Mouse (Mus musculus) hindbrain, postnatal 0 days (tissue): ENCODE measurements at regions not wholly inside any gene's neighbourhood (a gene's known extent, or its start where the extent isn't known, plus 50 kb on each side); places are given as distances from the start of the nearest gene placed in this dataset.
A peak's percentile ranks its signal among the peaks of the same experiment; 100 is the strongest.

Source experiments
- ATAC-seq: fragments of 200-750 bp; cut with Nextera tagmentation; 2 replicates; pipeline ENCODE4 v1.8.0; 2017; ENCODE audit warnings: mild to moderate bottlenecking, moderate TSS enrichment, moderate library complexity
- DNase-seq: peaks from one replicate; pipeline ENCODE4 v3.0.0-alpha.2; 2015; ENCODE audit warnings: low spot score
- H3K27ac ChIP-seq: fragments of 300-500 bp; sonication (generic); 2 replicates; pipeline ENCODE4 v1.5.1; 2014; ENCODE audit warnings: mild to moderate bottlenecking
- H3K27me3 ChIP-seq: fragments of 300-500 bp; sonication (generic); 2 replicates; pipeline ENCODE4 v1.6.1; 2014; ENCODE audit warnings: low read length, mixed read lengths; ENCODE audit not compliant: insufficient read depth
- H3K36me3 ChIP-seq: fragments of 300-500 bp; sonication (generic); 2 replicates; pipeline ENCODE4 v1.6.1; 2014; ENCODE audit warnings: low read length, mixed read lengths; ENCODE audit not compliant: insufficient read depth
- H3K4me1 ChIP-seq: fragments of 300-500 bp; sonication (generic); 2 replicates; pipeline ENCODE4 v1.6.1; 2014; ENCODE audit warnings: antibody characterized with exemption, low read length, mixed read lengths; ENCODE audit not compliant: insufficient read depth
- H3K4me2 ChIP-seq: fragments of 300-500 bp; sonication (generic); 2 replicates; pipeline ENCODE4 v1.6.1; 2014; ENCODE audit warnings: low read depth, mild to moderate bottlenecking, low read length, moderate library complexity, mixed read lengths
- H3K4me3 ChIP-seq: fragments of 300-500 bp; sonication (generic); 2 replicates; pipeline ENCODE4 v1.5.1; 2014; ENCODE audit warnings: low read length
- H3K9ac ChIP-seq: fragments of 300-500 bp; sonication (generic); replicated peaks from 2 replicates; pipeline ENCODE4 v1.6.1; 2014; ENCODE audit warnings: mild to moderate bottlenecking, low read length, moderate library complexity, mixed read lengths
- H3K9me3 ChIP-seq: fragments of 300-500 bp; sonication (generic); 2 replicates; pipeline ENCODE4 v1.6.1; 2016; ENCODE audit warnings: low read length, mixed read lengths
- CTCF ChIP-seq: IDR thresholded peaks from 2 replicates; pipeline ENCODE4 v1.5.1; 2016; ENCODE audit warnings: antibody characterized with exemption, control low read depth, low read depth
- WGBS: fragments of 180-500 bp; shearing (Covaris S2); extraction: QIAGEN DNeasy Blood & Tissue Kit; methylation state at CpG from one replicate; pipeline ENCODE4 v1.1.7; 2014; 5-methylcytosine and 5-hydroxymethylcytosine counted together
- microRNA counts: library from miRNA; unstranded; fragments of <30 nt; microRNA quantifications from one replicate; lab custom pipeline; 2015
- microRNA-seq, 2 experiments: library from miRNA; unstranded; fragments of <30 nt; microRNA quantifications; one replicate each; pipeline ENCODE4; 2016

DNA sequence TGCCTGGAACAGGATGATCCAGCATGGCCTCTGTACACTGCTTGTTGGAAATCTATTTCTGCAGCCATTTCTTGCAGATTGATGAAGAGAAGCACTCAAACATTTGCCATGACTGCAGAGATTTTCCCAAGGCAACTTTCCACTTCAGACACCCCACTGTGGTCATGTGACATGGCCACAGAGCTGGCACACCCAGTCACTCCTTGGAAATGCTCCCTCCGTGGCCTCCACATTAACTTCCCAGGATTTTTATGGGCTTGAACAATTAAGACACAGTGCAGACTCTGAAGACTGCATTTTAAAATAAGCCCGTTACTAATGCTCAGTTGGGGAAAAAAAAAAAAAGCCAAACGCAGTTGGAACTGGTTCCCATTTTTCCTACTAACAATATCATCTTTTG, 80.2 kb upstream of the Sptlc3 start:
- H3K9me3 ChIP-seq: no peaks in the 10 kb centered on the region
- H3K9ac ChIP-seq: no peak overlapping the region
- H3K4me3 ChIP-seq: no peak overlapping the region
- WGBS: 38% methylated on average over 3 of the region's 3 CpGs
- TF ChIP-seq CTCF: no peak
- no peak overlapping the region for H3K27ac ChIP-seq
- no peaks in the 10 kb centered on the region for H3K27me3 ChIP-seq
- no peaks in the 10 kb centered on the region for H3K36me3 ChIP-seq
- no peak for DNase-seq
- H3K4me1 ChIP-seq: no peaks in the 10 kb centered on the region
- ATAC-seq: no peak
- H3K4me2 ChIP-seq: no peak overlapping the region

DNA sequence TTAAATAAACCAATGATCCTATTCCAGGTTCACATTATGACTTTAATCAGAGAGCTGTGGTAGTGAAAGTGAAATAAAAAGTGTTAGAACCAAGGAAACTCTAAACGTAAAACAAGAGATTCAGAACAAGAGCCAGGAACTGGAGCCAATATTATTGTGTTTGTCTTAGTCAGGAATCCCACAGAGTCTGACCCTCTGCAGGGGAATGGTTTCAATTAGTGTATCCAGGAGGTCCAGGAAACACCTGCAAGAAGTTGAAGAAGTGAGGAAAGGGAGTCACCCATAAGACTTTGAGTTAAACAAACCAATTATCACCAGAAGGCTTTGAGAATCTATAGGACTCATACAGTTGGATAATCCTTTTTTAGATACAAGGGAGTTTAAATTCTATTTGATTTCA, 76.2 kb upstream of the Sptlc3 start:
- TF ChIP-seq CTCF: no peak
- no peak for ATAC-seq

DNA sequence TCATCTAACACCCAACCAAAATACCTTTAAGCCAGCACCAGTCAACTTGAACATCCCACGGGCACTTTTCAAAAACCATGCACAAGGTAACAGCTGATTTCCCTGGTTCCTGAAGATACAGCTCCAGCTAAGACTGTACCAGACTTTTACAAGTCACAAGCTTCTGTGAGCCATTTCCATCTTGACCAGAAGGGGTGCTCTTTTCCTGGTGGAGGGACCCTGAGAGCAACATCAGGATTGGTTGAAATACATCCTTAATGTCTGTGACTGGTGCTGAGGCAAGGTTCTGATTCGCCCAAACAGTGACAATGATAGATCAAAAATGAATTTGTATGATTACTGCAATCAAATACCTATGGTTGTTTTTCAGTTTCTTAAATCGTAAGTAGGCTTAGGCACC, 71.0 kb upstream of the Sptlc3 start:
- Histone ChIP-seq H3K9me3 (no peaks in the 10 kb centered on the region), H3K27ac (no peak overlapping the region), H3K36me3 (no peaks in the 10 kb centered on the region), H3K4me2 (no peak overlapping the region), H3K4me3 (no peak overlapping the region), H3K4me1 (no peaks in the 10 kb centered on the region), H3K27me3 (no peaks in the 10 kb centered on the region), H3K9ac (no peak overlapping the region)
- peak; percentile 15 for DNase-seq
- TF ChIP-seq CTCF: peak; percentile 37
- 88% methylated on average over 3 of the region's 3 CpGs for WGBS
- no peak for ATAC-seq

More for the DNA sequence above, 76.2 kb upstream of the Sptlc3 start:
- no peaks in the 10 kb centered on the region for H3K9me3 ChIP-seq
- no peak overlapping the region for H3K27ac ChIP-seq
- no peaks in the 10 kb centered on the region for H3K4me1 ChIP-seq
- WGBS: 54% methylated on average over 1 of the region's 1 CpGs
- no peaks in the 10 kb centered on the region for H3K36me3 ChIP-seq
- no peaks in the 10 kb centered on the region for H3K27me3 ChIP-seq
- no peak overlapping the region for H3K9ac ChIP-seq
- H3K4me3 ChIP-seq: no peak overlapping the region
- no peak overlapping the region for H3K4me2 ChIP-seq
- DNase-seq: no peak

DNA sequence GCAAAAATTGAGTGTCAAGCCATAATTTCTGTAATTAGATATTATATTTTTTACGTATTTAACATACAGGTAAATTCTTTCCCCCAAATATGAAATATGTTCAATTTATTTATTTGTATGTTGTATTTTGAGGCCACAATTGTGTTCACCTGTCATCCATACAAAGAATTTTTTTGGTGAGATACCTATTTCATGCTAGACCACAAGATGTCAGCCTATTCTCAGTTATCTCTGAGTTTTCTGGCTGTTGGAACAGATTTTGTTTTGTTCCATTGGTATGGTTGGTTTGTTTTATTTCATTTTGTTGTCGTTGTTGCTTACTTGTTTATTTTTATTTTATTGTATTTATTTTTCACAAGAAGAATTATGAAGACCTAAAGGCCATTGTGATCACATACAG, 70.3 kb upstream of the Sptlc3 start:
- DNase-seq (peak; percentile 58), ATAC-seq (no peak)
- WGBS: 72% methylated on average over 2 of the region's 2 CpGs
- Histone ChIP-seq H3K9ac (no peak overlapping the region), H3K4me2 (no peak overlapping the region), H3K27ac (no peak overlapping the region), H3K9me3 (no peaks in the 10 kb centered on the region), H3K4me3 (no peak overlapping the region), H3K4me1 (no peaks in the 10 kb centered on the region), H3K36me3 (no peaks in the 10 kb centered on the region), H3K27me3 (no peaks in the 10 kb centered on the region)
- TF ChIP-seq CTCF: peak; percentile 59

MicroRNA genes in the stretch of these regions (microRNA counts, 519-probe panel; counts per million panel counts)
- 2,208 counts per million, percentile 31 among the panel's probes with 10 or more counts for microRNA mmu-miR-1952 (lab: Ali Mortazavi, UCI)

Small RNAs in the stretch of these regions (microRNA-seq; reads per million reads assigned to microRNA genes)
- 0 reads per million in 2 experiments for gene Mir1952
